Mouse (Mus musculus): ENCODE data around the gene Rpgrip1. TPM values are rescaled to one million over a fixed set of nuclear protein-coding genes. Genes with fewer than 3 reads are reported as not detected.
"Not testable (repeated sequence)": the region's sequence is repeated elsewhere in the genome, so short reads cannot be mapped to it uniquely, and the experiment has no call there.

Gene Rpgrip1
- total RNA-seq (2021) (1 to 10 TPM in 1 of 2 experiments, under 1 TPM in 1; 0.26 to 1.2 TPM), polyA plus RNA-seq (2012; rRNA removed) (0.33 and 0.55 TPM in 2 replicates)
- long read RNA-seq, result 0 reads

- DNase-seq, result no peak
These were observed at the start of gene Rpgrip1 for GRCm38 (mm10) chr14:52110346-52110745. Gene Rpgrip1 (plus strand): TSS chr14:52110704.

GRCm38 (mm10) chr14:52060800-52061199 lies 49.7 kb upstream of the Rpgrip1 start:
- DNase-seq, result no peak

- no peak for DNase-seq
These were observed 48.7 kb upstream of the Rpgrip1 start for GRCm38 (mm10) chr14:52061798-52062197.

GRCm38 (mm10) chr14:52066135-52066534 lies 44.4 kb upstream of the Rpgrip1 start:
- no peak for DNase-seq

GRCm38 (mm10) chr14:52071599-52072137 lies 38.8 kb upstream of the Rpgrip1 start:
- DNase-seq, result no peak

- DNase-seq, result no peak
These were observed 27.4 kb upstream of the Rpgrip1 start for GRCm38 (mm10) chr14:52083083-52083482.

- no peak for DNase-seq
These were observed 16.0 kb upstream of the Rpgrip1 start for GRCm38 (mm10) chr14:52094533-52094932.

- not testable (repeated sequence) for DNase-seq
These were observed 13.3 kb upstream of the Rpgrip1 start for GRCm38 (mm10) chr14:52097191-52097590.

GRCm38 (mm10) chr14:52098387-52098786 lies 12.1 kb upstream of the Rpgrip1 start:
- not testable (repeated sequence) for DNase-seq

GRCm38 (mm10) chr14:52099563-52099962 lies 10.9 kb upstream of the Rpgrip1 start:
- no peak for DNase-seq

- no peak for DNase-seq
These were observed 10.1 kb upstream of the Rpgrip1 start for GRCm38 (mm10) chr14:52100170-52100960.

GRCm38 (mm10) chr14:52101285-52102157 lies 9.0 kb upstream of the Rpgrip1 start:
- no peak for DNase-seq

- no peak for DNase-seq
These were observed 7.0 kb upstream of the Rpgrip1 start for GRCm38 (mm10) chr14:52103474-52103855.

- DNase-seq, result peak; percentile 100
These were observed 6.4 kb upstream of the Rpgrip1 start, which contains the start of gene Hnrnpc for GRCm38 (mm10) chr14:52103856-52104676. Gene Hnrnpc (minus strand): TSS chr14:52104028.

- DNase-seq, result no peak
These were observed 5.7 kb upstream of the Rpgrip1 start for GRCm38 (mm10) chr14:52104677-52105285.

- no peak for DNase-seq
These were observed 5.2 kb upstream of the Rpgrip1 start for GRCm38 (mm10) chr14:52105308-52105707.

- peak; percentile 43 for DNase-seq
These were observed 3.8 kb upstream of the Rpgrip1 start for GRCm38 (mm10) chr14:52106741-52107140.

- no peak for DNase-seq
These were observed 2.5 kb upstream of the Rpgrip1 start for GRCm38 (mm10) chr14:52108025-52108424.

GRCm38 (mm10) chr14:52114101-52114500 lies 3.6 kb downstream of the Rpgrip1 start:
- no peak for DNase-seq

- no peak for DNase-seq
These were observed 6.7 kb downstream of the Rpgrip1 start for GRCm38 (mm10) chr14:52117241-52117640.

GRCm38 (mm10) chr14:52118456-52118822 lies 7.9 kb downstream of the Rpgrip1 start:
- DNase-seq, result no peak

All from adrenal gland, adult 2 months (tissue).